Mouse (Mus musculus) erythroblast, adult 5-6 weeks (primary cell): ENCODE measurements around the gene Armh3. TPM values are rescaled to one million over a fixed set of nuclear protein-coding genes. Genes with fewer than 3 reads are reported as not detected.

Source experiments
- ATAC-seq: replicated peaks from 2 replicates; pipeline ENCODE4 v1.8.0; 2016; ENCODE audit warnings: moderate number of reproducible peaks, mild to moderate bottlenecking, moderate TSS enrichment, inconsistent platforms; ENCODE audit not compliant: poor library complexity, low FRiP score, severe bottlenecking
- total RNA-seq, 2 experiments: library from RNA; stranded (forward) in 1 of 2; stranded (reverse) in 1 of 2; fragments of 150-400 nt in 1 of 2; fragments of 200-764, 138-1000 nt in 1 of 2; gene quantifications; 2 replicates each; pipeline versions ENCODE4 v1.2.3 to v1.2.4; 2015 to 2017; ENCODE audit warnings: low replicate concordance in 2 of 2

Armh3 gene
- total RNA-seq, 2 experiments from 2014 or later, result 0.60 to 1.3 TPM

- no peak for ATAC-seq
Observed at GRCm38 (mm10) chr19:45775486-45775885, 222.8 kb downstream of the Armh3 start.

DNA sequence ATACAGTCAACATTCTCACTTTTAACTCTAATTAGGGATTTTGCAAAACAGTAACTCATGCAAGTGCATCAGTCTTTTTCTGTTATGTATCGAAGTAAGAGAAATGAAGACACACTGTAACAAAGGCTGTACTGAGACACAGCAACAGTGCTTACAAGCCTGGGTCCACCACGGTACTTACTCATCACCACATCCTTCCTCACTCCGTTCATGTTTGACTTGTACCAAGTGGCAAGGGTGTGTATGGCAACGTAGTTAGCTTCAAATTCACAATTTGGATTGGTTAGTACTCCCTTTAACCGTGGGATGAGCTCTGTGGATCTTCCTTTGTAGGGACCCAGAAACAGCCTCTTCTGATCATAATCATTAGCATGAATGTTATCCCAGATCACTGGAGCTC, 226.8 kb downstream of the Armh3 start:
- no peak for ATAC-seq

Other genes with a start within 250 kb of the Armh3 start
- gene Npm3, start 248.9 kb downstream of the Armh3 start, total RNA-seq (2015; ENCODE audit: low replicate concordance), result 11.1 and 12.3 TPM in 2 replicates
- gene Npm3, start 248.9 kb downstream of the Armh3 start, total RNA-seq (2017; ENCODE audit: low replicate concordance), result 9.4 and 22.3 TPM in 2 replicates
- gene Mgea5, start 214.7 kb downstream of the Armh3 start, total RNA-seq (2015; ENCODE audit: low replicate concordance), result 124 and 142 TPM in 2 replicates
- 257 and 309 TPM in 2 replicates for gene Mgea5, start 214.7 kb downstream of the Armh3 start, total RNA-seq (2017; ENCODE audit: low replicate concordance)
- gene Kcnip2, start 182.4 kb downstream of the Armh3 start, total RNA-seq (2015; ENCODE audit: low replicate concordance), result not detected in 2 replicates
- gene Kcnip2, start 182.4 kb downstream of the Armh3 start, total RNA-seq (2017; ENCODE audit: low replicate concordance), result 0.98 TPM in 1 of 2 replicates, not detected in the other
- not detected in 2 replicates for gene Hps6, start 5.0 kb upstream of the Armh3 start, total RNA-seq (2015; ENCODE audit: low replicate concordance)
- gene Hps6, start 5.0 kb upstream of the Armh3 start, total RNA-seq (2017; ENCODE audit: low replicate concordance), result 0.28 and 0.77 TPM in 2 replicates
- 19.6 and 30.7 TPM in 2 replicates for gene Pprc1, start 46.4 kb upstream of the Armh3 start, total RNA-seq (2015; ENCODE audit: low replicate concordance)
- 11.7 and 20.1 TPM in 2 replicates for gene Pprc1, start 46.4 kb upstream of the Armh3 start, total RNA-seq (2017; ENCODE audit: low replicate concordance)
- 13.2 and 16.3 TPM in 2 replicates for gene Ldb1, start 46.7 kb upstream of the Armh3 start, total RNA-seq (2015; ENCODE audit: low replicate concordance)
- gene Ldb1, start 46.7 kb upstream of the Armh3 start, total RNA-seq (2017; ENCODE audit: low replicate concordance), result 21.6 and 37.9 TPM in 2 replicates
- gene Nolc1, start 77.4 kb upstream of the Armh3 start, total RNA-seq (2015; ENCODE audit: low replicate concordance), result 12.7 and 16.9 TPM in 2 replicates
- gene Nolc1, start 77.4 kb upstream of the Armh3 start, total RNA-seq (2017; ENCODE audit: low replicate concordance), result 25.9 and 31.9 TPM in 2 replicates
- not detected in 2 replicates for gene Elovl3, start 133.4 kb upstream of the Armh3 start, total RNA-seq (2015; ENCODE audit: low replicate concordance)
- not detected in 2 replicates for gene Elovl3, start 133.4 kb upstream of the Armh3 start, total RNA-seq (2017; ENCODE audit: low replicate concordance)
- gene Pitx3, start 149.8 kb upstream of the Armh3 start, total RNA-seq (2015; ENCODE audit: low replicate concordance), result not detected in 2 replicates
- gene Pitx3, start 149.8 kb upstream of the Armh3 start, total RNA-seq (2017; ENCODE audit: low replicate concordance), result not detected in 2 replicates
- 22.8 and 22.9 TPM in 2 replicates for gene Gbf1, start 154.0 kb upstream of the Armh3 start, total RNA-seq (2015; ENCODE audit: low replicate concordance)
- 18.1 and 21.0 TPM in 2 replicates for gene Gbf1, start 154.0 kb upstream of the Armh3 start, total RNA-seq (2017; ENCODE audit: low replicate concordance)